Mouse (Mus musculus): ENCODE results near the gene Ripor2. TPM values are rescaled to one million over a fixed set of nuclear protein-coding genes. Genes with fewer than 3 reads are reported as not detected.
A peak's percentile ranks its signal among the peaks of the same experiment; 100 is the strongest.

The Ripor2 gene
- polyA plus RNA-seq (2016; fragmentation: Nextera tagmentation; extraction: Ambion mirVana), result 14.8 and 16.5 TPM in 2 replicates

DNA sequence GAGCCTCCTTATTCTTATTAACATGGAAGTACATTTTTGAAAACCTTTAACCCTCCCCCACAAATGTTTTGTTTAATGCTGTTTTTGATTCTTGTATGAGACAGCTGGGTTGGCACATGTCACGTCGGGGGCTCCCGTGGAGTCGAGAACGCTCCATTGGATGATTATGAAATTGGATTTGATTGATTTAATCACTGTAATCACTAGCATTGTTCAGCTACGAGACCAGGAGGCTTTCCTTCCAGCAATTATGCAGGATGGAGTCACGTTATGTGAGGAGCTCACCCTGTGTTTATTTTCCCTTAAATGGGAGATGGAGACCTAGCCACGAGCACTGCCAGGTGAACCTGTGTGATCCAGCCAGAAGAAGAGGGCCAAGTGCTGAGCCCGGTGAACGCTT lies at the start of gene Ripor2:
Ripor2 (plus strand) TSS at position 357 of the 400 bp plus-strand sequence.
- Histone ChIP-seq H3K36me3 (no peaks in the 10 kb centered on the region), H3K4me3 (no peak within 1 kb of the TSS), H3K27me3 (replicated peaks) (no peaks in the 10 kb centered on the region), H3K4me1 (peaks cover 2% of the 10 kb centered on the region), H3K9ac (no peak within 1 kb of the TSS), H3K27ac (no peak within 1 kb of the TSS), H3K4me2 (replicated peaks) (no peak within 1 kb of the TSS), H3K9me3 (no peaks in the 10 kb centered on the region)
- 83% methylated on average over 10 of the region's 10 CpGs for WGBS
- no peak for ATAC-seq (ENCODE audit: low FRiP score, low read depth)

DNA sequence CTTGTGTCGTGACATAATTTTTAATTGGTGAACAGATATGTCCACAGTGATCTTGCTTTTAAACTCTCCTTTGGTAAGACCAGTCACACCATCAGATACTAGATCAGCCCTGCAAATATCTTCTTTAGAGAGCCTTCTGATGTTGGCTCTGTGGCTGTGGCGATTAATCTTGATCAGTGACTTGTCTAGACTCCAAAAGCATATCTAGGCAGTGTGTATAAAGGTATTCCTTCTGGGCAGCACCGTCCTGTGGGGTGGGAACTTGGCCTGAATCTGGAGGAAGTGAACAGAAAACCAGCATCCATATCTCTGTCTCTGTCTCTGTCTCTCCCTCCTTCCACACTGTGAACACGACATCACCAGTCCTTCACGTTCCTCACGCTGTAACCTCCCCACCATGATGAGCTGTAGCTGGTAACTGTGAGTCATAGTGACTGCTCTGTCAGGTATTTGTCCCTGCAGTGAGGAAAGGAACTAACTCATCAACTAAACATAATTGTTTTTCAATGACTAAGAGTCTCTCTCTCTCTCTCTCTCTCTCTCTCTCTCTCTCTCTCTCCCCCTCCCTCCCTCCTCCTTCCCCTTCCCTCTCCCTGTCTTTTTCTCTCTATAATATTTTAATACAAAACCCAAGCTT lies 45.3 kb upstream of the Ripor2 start:
- Histone ChIP-seq H3K4me1 (no peaks in the 10 kb centered on the region), H3K4me3 (no peak overlapping the region), H3K27ac (no peak overlapping the region), H3K27me3 (replicated peaks) (no peaks in the 10 kb centered on the region), H3K9ac (no peak overlapping the region), H3K9me3 (no peaks in the 10 kb centered on the region), H3K4me2 (replicated peaks) (no peak overlapping the region), H3K36me3 (no peaks in the 10 kb centered on the region)
- WGBS, result 87% methylated on average over 6 of the region's 6 CpGs
- no peak for ATAC-seq (ENCODE audit: low FRiP score, low read depth)

DNA sequence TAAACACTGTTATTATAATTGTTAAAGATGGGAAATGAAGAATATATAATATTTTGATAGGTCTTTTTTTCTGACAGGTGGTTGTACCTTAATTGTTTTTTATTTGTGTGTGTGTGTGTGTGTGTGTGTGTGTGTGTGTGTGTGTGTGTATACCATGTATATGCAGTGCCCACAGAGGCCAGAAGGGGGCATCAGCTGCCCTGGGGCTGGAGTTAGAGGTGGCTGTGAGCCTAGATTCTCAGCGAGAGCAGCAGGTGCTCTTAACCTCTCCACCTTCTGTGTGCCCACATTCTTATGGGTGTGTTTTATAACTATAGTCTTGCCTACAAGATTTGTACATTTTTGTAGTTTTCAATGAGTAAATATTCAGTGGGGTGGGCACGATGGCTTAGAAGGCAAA lies 44.0 kb upstream of the Ripor2 start:
- no peak overlapping the region for H3K4me2 ChIP-seq (replicated peaks)
- 80% methylated on average over 2 of the region's 2 CpGs for whole genome bisulfite sequencing
- no peaks in the 10 kb centered on the region for H3K36me3 ChIP-seq
- H3K4me3 ChIP-seq, result no peak overlapping the region
- no peaks in the 10 kb centered on the region for H3K4me1 ChIP-seq
- H3K27ac ChIP-seq, result no peak overlapping the region
- H3K27me3 ChIP-seq (replicated peaks), result no peaks in the 10 kb centered on the region
- no peak for ATAC-seq (ENCODE audit: low FRiP score, low read depth)
- H3K9me3 ChIP-seq, result no peaks in the 10 kb centered on the region
- H3K9ac ChIP-seq, result no peak overlapping the region

DNA sequence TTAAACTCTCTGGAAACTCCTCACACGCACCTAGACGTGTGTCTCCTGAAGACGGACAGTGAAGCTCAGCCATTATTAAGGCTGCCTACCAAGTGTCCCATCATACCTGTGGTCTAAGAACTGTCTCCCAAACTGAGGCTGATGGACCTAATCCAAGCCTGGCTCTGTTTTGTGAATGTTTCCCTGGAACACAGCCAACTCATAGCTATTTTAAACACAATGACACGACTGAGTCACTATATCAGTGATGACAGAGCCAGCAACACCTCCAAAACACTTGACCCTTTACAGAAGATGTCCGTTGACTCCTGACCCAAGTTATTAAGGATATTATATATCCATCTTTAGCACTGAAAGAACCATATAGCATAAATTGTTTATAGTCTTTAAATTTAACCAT lies 43.0 kb upstream of the Ripor2 start:
- H3K27me3 ChIP-seq (replicated peaks), result no peaks in the 10 kb centered on the region
- H3K9ac ChIP-seq, result no peak overlapping the region
- no peak for ATAC-seq (ENCODE audit: low FRiP score, low read depth)
- H3K4me2 ChIP-seq (replicated peaks), result no peak overlapping the region
- no peaks in the 10 kb centered on the region for H3K9me3 ChIP-seq
- H3K27ac ChIP-seq, result no peak overlapping the region
- H3K36me3 ChIP-seq, result no peaks in the 10 kb centered on the region
- no peaks in the 10 kb centered on the region for H3K4me1 ChIP-seq
- 86% methylated on average over 5 of the region's 5 CpGs for WGBS
- no peak overlapping the region for H3K4me3 ChIP-seq

DNA sequence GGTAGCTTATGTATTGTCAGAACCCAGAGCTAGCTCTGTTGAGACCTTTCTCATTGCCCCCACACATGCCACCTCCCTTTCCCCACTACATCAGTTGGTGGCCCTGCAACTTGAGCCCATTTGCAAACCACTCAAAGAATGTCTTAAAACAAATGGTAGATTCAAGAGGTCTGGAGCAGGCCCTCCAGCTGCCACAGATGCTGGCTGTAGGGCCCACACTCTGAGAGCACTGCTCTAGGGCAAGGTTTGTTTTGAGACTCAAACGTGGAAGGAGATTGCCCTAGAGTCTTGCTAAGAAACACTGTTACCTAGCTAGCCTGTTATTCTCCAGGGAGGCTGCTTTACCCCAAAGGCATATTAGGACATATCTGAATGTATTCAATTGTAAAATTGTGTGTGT lies 36.3 kb upstream of the Ripor2 start:
- 64% methylated on average over 1 of the region's 1 CpGs for WGBS
- Histone ChIP-seq H3K4me3 (no peak overlapping the region), H3K4me1 (no peaks in the 10 kb centered on the region), H3K36me3 (no peaks in the 10 kb centered on the region), H3K27me3 (replicated peaks) (no peaks in the 10 kb centered on the region), H3K27ac (no peak overlapping the region), H3K9ac (no peak overlapping the region), H3K9me3 (no peaks in the 10 kb centered on the region), H3K4me2 (replicated peaks) (no peak overlapping the region)
- no peak for ATAC-seq (ENCODE audit: low FRiP score, low read depth)

DNA sequence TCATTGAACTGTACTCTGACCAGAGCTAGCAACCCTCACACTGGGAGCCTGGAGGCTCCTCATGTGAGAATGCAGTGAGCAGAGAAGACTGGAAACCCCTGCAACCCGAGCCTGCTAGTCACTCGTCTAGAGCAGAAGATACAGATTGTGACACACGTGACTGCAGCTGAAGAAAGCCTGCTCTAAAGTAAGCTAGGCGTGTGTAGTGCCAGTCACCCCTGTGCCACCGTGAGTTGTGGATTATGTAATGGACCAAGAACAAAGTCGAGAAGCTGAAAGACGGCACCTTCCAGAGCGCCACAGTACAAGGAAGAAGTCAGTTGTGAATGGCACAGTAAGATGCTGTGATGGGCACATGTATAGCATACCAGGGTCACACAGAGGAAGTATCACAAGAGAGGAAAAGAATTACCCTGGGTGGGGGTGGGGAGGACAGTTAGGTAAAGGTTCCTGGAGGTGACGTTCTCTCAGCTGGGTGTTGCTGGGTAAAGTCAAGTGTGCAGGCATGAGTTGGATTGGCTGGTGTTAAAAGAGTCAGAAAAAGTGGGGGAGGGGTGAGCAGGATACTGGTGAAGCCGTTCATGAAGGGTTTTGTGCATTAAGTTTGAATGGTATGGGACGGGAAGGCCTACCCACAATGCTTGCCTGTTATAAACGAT lies 35.1 kb upstream of the Ripor2 start:
- Histone ChIP-seq H3K27me3 (replicated peaks) (no peaks in the 10 kb centered on the region), H3K4me3 (no peak overlapping the region), H3K4me2 (replicated peaks) (no peak overlapping the region), H3K36me3 (no peaks in the 10 kb centered on the region), H3K9ac (no peak overlapping the region), H3K4me1 (no peaks in the 10 kb centered on the region), H3K9me3 (no peaks in the 10 kb centered on the region), H3K27ac (no peak overlapping the region)
- WGBS, result 87% methylated on average over 12 of the region's 12 CpGs
- ATAC-seq (ENCODE audit: low FRiP score, low read depth), result no peak

DNA sequence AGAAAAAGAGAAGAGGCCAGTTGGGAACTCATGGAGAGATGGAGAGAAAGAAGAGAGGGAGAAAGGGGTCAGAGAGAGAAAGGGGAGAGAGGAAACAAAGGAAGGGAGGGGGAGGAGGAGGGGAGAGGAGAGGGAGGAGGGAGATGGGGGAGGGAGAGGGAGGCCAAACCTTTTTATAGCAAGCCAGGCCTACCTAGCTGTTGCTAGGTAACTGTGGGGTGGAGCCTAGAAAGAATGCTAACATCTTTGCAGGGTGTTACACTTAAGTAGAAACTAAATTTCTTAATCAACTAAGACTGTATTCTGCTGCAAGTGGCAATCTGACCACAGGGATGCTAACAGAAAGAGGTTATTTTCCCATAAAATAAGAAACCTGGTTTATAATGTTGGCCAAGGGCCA lies 33.1 kb upstream of the Ripor2 start:
- no peaks in the 10 kb centered on the region for H3K4me1 ChIP-seq
- no peak overlapping the region for H3K9ac ChIP-seq
- H3K9me3 ChIP-seq, result no peaks in the 10 kb centered on the region
- no peak overlapping the region for H3K4me2 ChIP-seq (replicated peaks)
- H3K27me3 ChIP-seq (replicated peaks), result no peaks in the 10 kb centered on the region
- H3K4me3 ChIP-seq, result no peak overlapping the region
- no peak for ATAC-seq (ENCODE audit: low FRiP score, low read depth)
- no peaks in the 10 kb centered on the region for H3K36me3 ChIP-seq
- H3K27ac ChIP-seq, result no peak overlapping the region

DNA sequence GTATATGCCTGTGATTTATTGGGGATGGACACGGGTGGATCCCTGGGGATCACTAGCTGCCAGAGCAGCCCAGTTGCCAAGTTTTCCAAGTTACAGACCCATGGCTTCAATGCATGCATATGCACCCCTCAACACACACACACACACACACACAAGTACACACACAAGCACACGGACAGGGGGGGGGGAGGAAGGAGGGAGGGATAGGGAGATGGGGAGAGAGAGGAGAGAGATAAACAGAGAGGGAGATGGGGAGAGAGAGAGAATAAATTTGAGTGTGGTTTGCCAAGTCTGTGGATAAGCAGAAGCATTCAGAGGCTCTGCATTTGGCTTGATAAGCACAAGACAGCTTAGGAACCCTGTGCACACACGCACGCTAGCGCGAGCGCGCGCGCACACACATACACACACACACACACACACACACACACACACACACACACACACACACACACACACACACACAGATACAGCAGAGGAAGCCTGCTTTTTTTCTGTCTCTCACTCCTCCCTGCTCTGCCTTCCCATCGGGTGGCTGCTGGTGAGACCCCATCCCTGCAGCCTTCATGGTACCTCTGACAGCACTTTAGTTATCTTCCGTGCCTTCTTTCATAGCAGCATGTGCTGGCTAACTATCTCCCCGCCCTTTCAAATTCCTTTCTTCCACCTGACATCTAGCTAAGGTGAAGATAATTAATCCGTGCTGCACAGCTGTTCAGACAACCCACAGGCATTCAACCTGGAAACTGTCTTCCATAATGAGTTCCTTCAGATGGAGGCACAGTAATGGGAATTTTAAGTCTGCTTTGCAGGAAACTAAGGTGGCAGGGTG lies 30.7 kb upstream of the Ripor2 start:
- Histone ChIP-seq H3K4me1 (no peaks in the 10 kb centered on the region), H3K4me3 (no peak overlapping the region), H3K27ac (no peak overlapping the region), H3K4me2 (replicated peaks) (no peak overlapping the region), H3K9ac (no peak overlapping the region), H3K36me3 (no peaks in the 10 kb centered on the region), H3K9me3 (no peaks in the 10 kb centered on the region), H3K27me3 (replicated peaks) (no peaks in the 10 kb centered on the region)
- WGBS, result 76% methylated on average over 14 of the region's 14 CpGs
- no peak for ATAC-seq (ENCODE audit: low FRiP score, low read depth)

DNA sequence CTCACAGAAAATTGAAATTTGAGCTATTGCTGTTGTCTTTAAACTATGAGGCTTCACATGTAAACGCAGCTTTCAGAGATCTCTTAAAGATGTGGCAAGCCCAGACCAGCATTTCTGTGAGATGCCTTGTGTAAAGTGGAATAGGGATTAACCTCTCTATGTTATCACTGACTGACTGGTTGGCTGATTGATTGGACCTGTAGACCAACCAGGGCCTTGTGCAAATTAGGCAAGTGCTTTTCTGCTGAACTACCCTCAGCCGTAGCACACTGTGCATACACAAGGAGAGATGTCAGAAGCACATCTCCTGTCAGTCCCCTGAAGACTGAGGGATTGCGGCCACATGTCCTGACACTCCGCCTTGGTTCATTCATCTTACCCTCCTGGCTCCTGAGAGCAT lies 29.9 kb upstream of the Ripor2 start:
- no peak overlapping the region for H3K27ac ChIP-seq
- no peaks in the 10 kb centered on the region for H3K4me1 ChIP-seq
- no peak overlapping the region for H3K4me3 ChIP-seq
- no peaks in the 10 kb centered on the region for H3K36me3 ChIP-seq
- H3K9ac ChIP-seq, result no peak overlapping the region
- no peak for ATAC-seq (ENCODE audit: low FRiP score, low read depth)
- 65% methylated on average over 4 of the region's 4 CpGs for WGBS
- no peak overlapping the region for H3K4me2 ChIP-seq (replicated peaks)
- H3K9me3 ChIP-seq, result no peaks in the 10 kb centered on the region
- no peaks in the 10 kb centered on the region for H3K27me3 ChIP-seq (replicated peaks)

DNA sequence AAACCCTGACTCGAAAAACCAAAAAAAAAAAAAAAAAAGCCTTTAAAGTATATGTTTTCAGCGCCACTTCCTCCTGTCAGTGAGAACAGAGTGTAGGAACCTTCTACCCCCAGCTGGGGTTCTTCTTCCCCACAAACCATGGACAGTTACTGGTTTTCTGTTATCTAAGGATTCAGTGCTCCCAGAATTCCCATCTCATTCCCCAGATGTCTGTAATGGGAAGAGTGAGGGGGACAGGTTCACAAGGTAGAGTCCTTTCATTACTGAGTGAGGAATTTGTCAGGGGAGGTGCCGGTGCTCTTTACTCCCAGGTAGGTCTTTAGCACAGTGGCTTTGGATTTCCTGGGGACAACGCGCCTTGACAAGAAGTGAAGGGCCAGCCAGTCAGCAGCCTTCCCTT lies 20.6 kb upstream of the Ripor2 start:
- 89% methylated on average over 5 of the region's 5 CpGs for WGBS
- Histone ChIP-seq H3K36me3 (no peaks in the 10 kb centered on the region), H3K4me1 (peaks cover 3% of the 10 kb centered on the region), H3K9ac (no peak overlapping the region), H3K27ac (no peak overlapping the region), H3K4me2 (replicated peaks) (no peak overlapping the region), H3K27me3 (replicated peaks) (no peaks in the 10 kb centered on the region), H3K4me3 (no peak overlapping the region), H3K9me3 (no peaks in the 10 kb centered on the region)
- no peak for ATAC-seq (ENCODE audit: low FRiP score, low read depth)

DNA sequence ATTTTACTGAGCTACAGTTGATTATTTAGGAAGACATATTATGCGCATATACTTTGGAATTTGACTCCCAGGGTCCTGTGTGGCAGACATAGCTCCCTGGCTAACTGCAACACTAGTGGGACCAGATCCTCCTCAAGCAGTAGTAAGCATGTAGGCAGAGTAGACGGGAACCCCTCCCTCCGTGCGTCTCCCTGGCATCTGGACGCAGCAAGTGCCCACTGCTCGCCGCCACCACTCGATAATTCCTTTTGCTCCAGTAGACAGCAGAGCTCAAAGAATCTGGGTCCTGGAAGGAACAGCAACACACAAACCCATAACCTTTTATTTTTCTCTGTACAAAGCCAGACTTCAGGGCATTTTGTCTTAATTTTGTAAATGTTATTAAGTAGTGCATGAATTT lies 17.3 kb upstream of the Ripor2 start:
- no peaks in the 10 kb centered on the region for H3K36me3 ChIP-seq
- no peak overlapping the region for H3K27ac ChIP-seq
- no peaks in the 10 kb centered on the region for H3K9me3 ChIP-seq
- ATAC-seq (ENCODE audit: low FRiP score, low read depth), result no peak
- H3K4me1 ChIP-seq, result peaks cover 3% of the 10 kb centered on the region
- H3K9ac ChIP-seq, result no peak overlapping the region
- H3K4me3 ChIP-seq, result no peak overlapping the region
- H3K27me3 ChIP-seq (replicated peaks), result no peaks in the 10 kb centered on the region
- no peak overlapping the region for H3K4me2 ChIP-seq (replicated peaks)
- WGBS, result 90% methylated on average over 8 of the region's 8 CpGs

DNA sequence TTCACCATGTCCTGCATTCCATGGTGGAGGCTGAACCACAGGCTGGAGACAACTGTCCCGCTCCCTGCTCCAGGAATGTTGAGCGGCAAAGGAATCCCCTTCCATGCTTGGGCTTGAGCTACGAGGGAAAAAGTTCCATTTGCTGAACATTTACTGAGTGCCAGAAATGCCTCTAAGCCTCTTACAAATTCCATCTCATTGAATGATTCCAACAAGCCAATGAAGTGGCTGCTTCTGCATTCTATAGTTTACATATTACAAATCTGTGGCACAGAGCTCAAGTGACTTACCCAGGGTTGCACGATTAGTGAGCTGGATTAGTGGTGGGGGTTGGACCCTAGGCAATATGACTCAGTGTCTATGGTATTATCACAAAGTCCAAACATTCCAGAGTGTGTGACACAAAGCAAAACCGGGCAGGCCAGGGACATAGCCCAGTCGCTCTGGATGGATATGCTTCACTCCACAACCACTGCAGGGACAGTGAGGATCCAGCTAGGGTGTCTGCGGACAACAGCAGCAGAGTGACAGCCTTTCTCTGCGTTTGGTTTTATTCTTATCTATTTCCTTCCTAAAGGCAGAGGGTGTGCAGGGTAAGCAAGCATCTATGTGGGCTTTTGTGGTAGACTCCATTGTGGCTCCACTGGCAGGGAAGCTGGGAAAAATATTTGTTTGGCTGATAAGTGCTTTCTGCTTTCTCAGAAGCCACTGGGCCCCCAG lies 16.6 kb upstream of the Ripor2 start:
- no peaks in the 10 kb centered on the region for H3K27me3 ChIP-seq (replicated peaks)
- 0 out of 2 replicates have a peak, but pooled peaks have one; percentile 29 for ATAC-seq (ENCODE audit: low FRiP score, low read depth)
- H3K9me3 ChIP-seq, result no peaks in the 10 kb centered on the region
- peaks cover 3% of the 10 kb centered on the region for H3K4me1 ChIP-seq
- WGBS, result 72% methylated on average over 8 of the region's 8 CpGs
- H3K27ac ChIP-seq, result no peak overlapping the region
- H3K4me3 ChIP-seq, result no peak overlapping the region
- H3K4me2 ChIP-seq (replicated peaks), result no peak overlapping the region
- H3K9ac ChIP-seq, result no peak overlapping the region
- H3K36me3 ChIP-seq, result no peaks in the 10 kb centered on the region
